Mouse (Mus musculus) embryo, embryonic 11.5 days (tissue): ENCODE results near the gene Smurf1.

ENCODE experiments used
- DNase-seq: peaks from one replicate; pipeline ENCODE4 v3.0.0-alpha.2; 2012; ENCODE audit warnings: low read depth, low spot score

Smurf1 gene

GRCm38 (mm10) chr5:144871775-144872174 lies 93.9 kb downstream of the Smurf1 start:
- no peak for DNase-seq

- no peak for DNase-seq
Observed at GRCm38 (mm10) chr5:144870782-144871181, 94.9 kb downstream of the Smurf1 start.

GRCm38 (mm10) chr5:144869466-144869865 lies 96.2 kb downstream of the Smurf1 start:
- no peak for DNase-seq

GRCm38 (mm10) chr5:144866923-144867322 lies 98.7 kb downstream of the Smurf1 start:
- no peak for DNase-seq

- DNase-seq: no peak
Observed at GRCm38 (mm10) chr5:144860913-144861312, 104.7 kb downstream of the Smurf1 start.

GRCm38 (mm10) chr5:144859284-144859683 lies 106.4 kb downstream of the Smurf1 start:
- no peak for DNase-seq

GRCm38 (mm10) chr5:144858527-144858926 lies 107.1 kb downstream of the Smurf1 start:
- DNase-seq: no peak

GRCm38 (mm10) chr5:144855936-144856335 lies 109.7 kb downstream of the Smurf1 start:
- DNase-seq: no peak

- DNase-seq: no peak
Observed at GRCm38 (mm10) chr5:144853931-144854330, 111.7 kb downstream of the Smurf1 start.

GRCm38 (mm10) chr5:144851820-144852219 lies 113.8 kb downstream of the Smurf1 start:
- DNase-seq: no peak

GRCm38 (mm10) chr5:144849932-144850331 lies 115.7 kb downstream of the Smurf1 start:
- DNase-seq: no peak

GRCm38 (mm10) chr5:144848735-144849134 lies 116.9 kb downstream of the Smurf1 start:
- DNase-seq: no peak

GRCm38 (mm10) chr5:144845352-144845751 lies 120.3 kb downstream of the Smurf1 start:
- no peak for DNase-seq

- DNase-seq: peak; percentile 7
Observed at GRCm38 (mm10) chr5:144836100-144836499, 129.5 kb downstream of the Smurf1 start.

- DNase-seq: no peak
Observed at GRCm38 (mm10) chr5:144831840-144832469, 133.7 kb downstream of the Smurf1 start.

- DNase-seq: no peak
Observed at GRCm38 (mm10) chr5:144829631-144830030, 136.0 kb downstream of the Smurf1 start.

- no peak for DNase-seq
Observed at GRCm38 (mm10) chr5:144828365-144829102, 137.1 kb downstream of the Smurf1 start.
